Mouse (Mus musculus) G1E (cell line): ENCODE results near the gene Tbc1d21.

Experiments
- CTCF ChIP-seq: IDR thresholded peaks from 2 replicates; pipeline ENCODE4 v1.5.1; 2012; ENCODE audit warnings: low read depth, low read length, inconsistent platforms, mixed read lengths
- GATA2 ChIP-seq: IDR thresholded peaks from 2 replicates; pipeline ENCODE4 v1.6.1; 2012; ENCODE audit warnings: low read depth, low read length, inconsistent platforms, borderline replicate concordance

- TF ChIP-seq GATA2 (no peak), CTCF (no peak)
Observed at GRCm38 (mm10) chr9:58369644-58370043, 611 bp downstream of the Tbc1d21 start.
